Mouse (Mus musculus) heart, embryonic 14.5 days (tissue): Measurements from ENCODE around the gene Rnf19b. TPM values are rescaled to one million over a fixed set of nuclear protein-coding genes. Genes with fewer than 3 reads are reported as not detected.

Experiments
- ATAC-seq: fragments of 200-750 bp; cut with Nextera tagmentation; 2 replicates; pipeline ENCODE4 v1.8.0; 2017; ENCODE audit warnings: low read depth, moderate TSS enrichment; ENCODE audit not compliant: insufficient number of reproducible peaks, insufficient read depth, low FRiP score
- H3K27ac ChIP-seq, 2 experiments: fragments of 200-500 bp in 1 of 2; fragments of 300-500 bp in 1 of 2; sonication (generic) in 1 of 2; replicated peaks in 1 of 2; 2 replicates each; pipeline ENCODE4 v1.5.1; 2012 to 2014; ENCODE audit warnings: low read depth in 2 of 2, low read length in 2 of 2, control low read depth in 1 of 2, mild to moderate bottlenecking in 1 of 2, mixed read lengths in 1 of 2; ENCODE audit not compliant: control insufficient read depth in 1 of 2, insufficient read depth in 1 of 2
- H3K27me3 ChIP-seq: fragments of 300-500 bp; sonication (generic); 2 replicates; pipeline ENCODE4 v1.6.1; 2014; ENCODE audit warnings: mild to moderate bottlenecking, low read length, control low read depth; ENCODE audit not compliant: control insufficient read depth, insufficient read depth
- H3K36me3 ChIP-seq: fragments of 300-500 bp; sonication (generic); 2 replicates; pipeline ENCODE4 v1.6.1; 2014; ENCODE audit warnings: mild to moderate bottlenecking, control low read depth, low read length, mixed read lengths; ENCODE audit not compliant: control insufficient read depth, insufficient read depth
- H3K4me1 ChIP-seq, 2 experiments: fragments of 200-500 bp in 1 of 2; fragments of 300-500 bp in 1 of 2; sonication (generic) in 1 of 2; 2 replicates each; pipeline ENCODE4 v1.6.1; 2012 to 2014; ENCODE audit warnings: low read length in 2 of 2, control low read depth in 1 of 2, mixed read lengths in 1 of 2; ENCODE audit not compliant: control insufficient read depth in 2 of 2, insufficient read depth in 2 of 2
- H3K4me2 ChIP-seq: fragments of 300-500 bp; sonication (generic); 2 replicates; pipeline ENCODE4 v1.6.1; 2014; ENCODE audit warnings: mild to moderate bottlenecking, low read length
- H3K4me3 ChIP-seq, 2 experiments: fragments of 200-500 bp in 1 of 2; fragments of 300-500 bp in 1 of 2; sonication (generic) in 1 of 2; 2 replicates each; pipeline ENCODE4 v1.5.1; 2012 to 2014; ENCODE audit warnings: low read length in 2 of 2, mild to moderate bottlenecking in 2 of 2, control low read depth in 1 of 2, low read depth in 1 of 2, moderate library complexity in 1 of 2; ENCODE audit not compliant: control insufficient read depth in 1 of 2, insufficient read depth in 1 of 2
- H3K9ac ChIP-seq: fragments of 300-500 bp; sonication (generic); 2 replicates; pipeline ENCODE4 v1.6.1; 2014; ENCODE audit warnings: mild to moderate bottlenecking, low read length
- H3K9me3 ChIP-seq: fragments of 300-500 bp; sonication (generic); 2 replicates; pipeline ENCODE4 v1.6.1; 2016; ENCODE audit warnings: low read length, control low read depth; ENCODE audit not compliant: control insufficient read depth
- WGBS: fragments of 180-500 bp; shearing (Covaris S2); extraction: QIAGEN DNeasy Blood & Tissue Kit; methylation state at CpG from one replicate; pipeline ENCODE4 v1.1.7; 2014; 5-methylcytosine and 5-hydroxymethylcytosine counted together
- polyA plus RNA-seq: library from polyadenylated mRNA; unstranded; fragments of >200 nt; fragmentation: Nextera tagmentation; extraction: Ambion mirVana; gene quantifications from 2 replicates; pipeline ENCODE4 v1.2.1, GENCODE M21; 2014

Rnf19b gene
- polyA plus RNA-seq, 1 experiment from 2014 or later, result 9.0 TPM

GRCm38 (mm10) chr4:129025707-129026106 is 32.4 kb upstream of the Rnf19b start:
- Histone ChIP-seq H3K27me3 (no peaks in the 10 kb centered on the region), H3K36me3 (no peaks in the 10 kb centered on the region), H3K4me1 (peaks cover 17 to 25% of the 10 kb centered on the region in 2 experiments), H3K9ac (no peak overlapping the region), H3K4me2 (no peak overlapping the region), H3K27ac (peak overlapping the region in 1 of 2 experiments; percentile 87; a peak in 1 of 4 replicates), H3K9me3 (no peaks in the 10 kb centered on the region), H3K4me3 (no peak overlapping the region)
- 96% methylated on average over 3 of the region's 3 CpGs for WGBS
- no peak for ATAC-seq

- ATAC-seq, result no peak
- H3K4me3 ChIP-seq, result no peak overlapping the region
- WGBS, result 87% methylated on average over 4 of the region's 4 CpGs
Measured at GRCm38 (mm10) chr4:129030746-129031145, 27.3 kb upstream of the Rnf19b start.

GRCm38 (mm10) chr4:129031408-129031965 is 26.6 kb upstream of the Rnf19b start:
- H3K36me3 ChIP-seq, result no peaks in the 10 kb centered on the region
- H3K4me1 ChIP-seq, result peaks cover 24 to 25% of the 10 kb centered on the region in 2 experiments
- 81% methylated on average over 8 of the region's 8 CpGs for WGBS
- no peak overlapping the region for H3K27ac ChIP-seq
- no peak overlapping the region for H3K9ac ChIP-seq
- H3K4me2 ChIP-seq, result no peak overlapping the region
- H3K9me3 ChIP-seq, result no peaks in the 10 kb centered on the region
- no peak overlapping the region for H3K4me3 ChIP-seq
- H3K27me3 ChIP-seq, result no peaks in the 10 kb centered on the region
- ATAC-seq, result no peak

More at GRCm38 (mm10) chr4:129030746-129031145, 27.3 kb upstream of the Rnf19b start:
- Histone ChIP-seq H3K9ac (no peak overlapping the region), H3K27me3 (no peaks in the 10 kb centered on the region), H3K27ac (no peak overlapping the region), H3K9me3 (no peaks in the 10 kb centered on the region), H3K36me3 (no peaks in the 10 kb centered on the region), H3K4me1 (peaks cover 24 to 25% of the 10 kb centered on the region in 2 experiments), H3K4me2 (no peak overlapping the region)

- Histone ChIP-seq H3K4me3 (no peak overlapping the region), H3K9me3 (no peaks in the 10 kb centered on the region), H3K4me1 (peaks cover 24 to 25% of the 10 kb centered on the region in 2 experiments), H3K4me2 (peak overlapping the region; percentile 52), H3K27ac (peak overlapping the region; percentile 83 to 91), H3K27me3 (no peaks in the 10 kb centered on the region), H3K9ac (peak overlapping the region; percentile 28; the same call in 1 of the 2 replicates), H3K36me3 (no peaks in the 10 kb centered on the region)
- no peak for ATAC-seq
- WGBS, result 72% methylated on average over 11 of the region's 11 CpGs
Measured at GRCm38 (mm10) chr4:129032133-129032962, 25.7 kb upstream of the Rnf19b start.

GRCm38 (mm10) chr4:129032963-129033951 is 24.8 kb upstream of the Rnf19b start:
- ATAC-seq, result peak; percentile 79
- H3K4me1 ChIP-seq, result peaks cover 24 to 25% of the 10 kb centered on the region in 2 experiments
- H3K4me2 ChIP-seq, result peak overlapping the region; percentile 52
- no peaks in the 10 kb centered on the region for H3K27me3 ChIP-seq
- peak overlapping the region; percentile 16 to 17; a peak in 2 of 4 replicates for H3K4me3 ChIP-seq
- WGBS, result 4% methylated on average over 17 of the region's 17 CpGs
- no peaks in the 10 kb centered on the region for H3K36me3 ChIP-seq
- H3K9me3 ChIP-seq, result 0 out of 2 replicates have a peak, but pooled peaks cover 3% of the 10 kb centered on the region
- H3K9ac ChIP-seq, result peak overlapping the region; percentile 28; the same call in 1 of the 2 replicates
- peak overlapping the region; percentile 83 to 91 for H3K27ac ChIP-seq

GRCm38 (mm10) chr4:129034224-129034623 is 23.8 kb upstream of the Rnf19b start:
- WGBS, result 90% methylated on average over 3 of the region's 3 CpGs
- Histone ChIP-seq H3K36me3 (no peaks in the 10 kb centered on the region), H3K4me1 (peaks cover 24 to 25% of the 10 kb centered on the region in 2 experiments), H3K27ac (peak overlapping the region; percentile 83 to 91; a peak in 2 of 4 replicates), H3K9ac (no peak overlapping the region), H3K27me3 (no peaks in the 10 kb centered on the region), H3K4me3 (no peak overlapping the region), H3K4me2 (no peak overlapping the region), H3K9me3 (0 out of 2 replicates have a peak, but pooled peaks cover 3% of the 10 kb centered on the region)
- no peak for ATAC-seq
